Mouse (Mus musculus): Measurements from ENCODE around the gene Cxcr5. TPM values are rescaled to one million over a fixed set of nuclear protein-coding genes. Genes with fewer than 3 reads are reported as not detected.

The Cxcr5 gene
- 27.2 and 68.3 TPM in 2 replicates for polyA plus RNA-seq (2012; ENCODE audit: low replicate concordance)

GRCm38 (mm10) chr9:44561597-44561996, at the start of gene Cxcr5:
Gene Cxcr5, minus strand, starts transcription at chr9:44561877.

GRCm38 (mm10) chr9:44604779-44605615, 43.3 kb upstream of the Cxcr5 start, which contains the start of gene Ddx6:
Gene Ddx6, plus strand, starts transcription at chr9:44604892.

GRCm38 (mm10) chr9:44482552-44482951, 79.1 kb downstream of the Cxcr5 start, which contains the start of gene Bcl9l:
Gene Bcl9l, plus strand, starts transcription at chr9:44482825.

Other genes starting within 250 kb of the Cxcr5 start
- gene C2cd2l, start 241.6 kb downstream of the Cxcr5 start, polyA plus RNA-seq (2012; ENCODE audit: low replicate concordance), result 71.2 and 157 TPM in 2 replicates
- gene Dpagt1, start 235.9 kb downstream of the Cxcr5 start, polyA plus RNA-seq (2012; ENCODE audit: low replicate concordance), result 6.6 and 8.5 TPM in 2 replicates
- gene H2afx, start 227.2 kb downstream of the Cxcr5 start, polyA plus RNA-seq (2012; ENCODE audit: low replicate concordance), result 328 and 392 TPM in 2 replicates
- 18.2 and 149 TPM in 2 replicates for gene Hmbs, start 217.6 kb downstream of the Cxcr5 start, polyA plus RNA-seq (2012; ENCODE audit: low replicate concordance)
- gene Vps11, start 200.2 kb downstream of the Cxcr5 start, polyA plus RNA-seq (2012; ENCODE audit: low replicate concordance), result 16.2 and 21.1 TPM in 2 replicates
- gene Hyou1, start 182.4 kb downstream of the Cxcr5 start, polyA plus RNA-seq (2012; ENCODE audit: low replicate concordance), result 28.2 and 32.0 TPM in 2 replicates
- gene Slc37a4, start 165.0 kb downstream of the Cxcr5 start, polyA plus RNA-seq (2012; ENCODE audit: low replicate concordance), result 8.0 and 12.1 TPM in 2 replicates
- 96.1 and 158 TPM in 2 replicates for gene Rps25, start 154.7 kb downstream of the Cxcr5 start, polyA plus RNA-seq (2012; ENCODE audit: low replicate concordance)
- gene Trappc4, start 154.3 kb downstream of the Cxcr5 start, polyA plus RNA-seq (2012; ENCODE audit: low replicate concordance), result 8.7 and 13.4 TPM in 2 replicates
- gene Ccdc84, start 143.3 kb downstream of the Cxcr5 start, polyA plus RNA-seq (2012; ENCODE audit: low replicate concordance), result 18.4 and 42.8 TPM in 2 replicates
- gene Foxr1, start 120.7 kb downstream of the Cxcr5 start, polyA plus RNA-seq (2012; ENCODE audit: low replicate concordance), result 0.65 and 3.6 TPM in 2 replicates
- gene Upk2, start 106.9 kb downstream of the Cxcr5 start, polyA plus RNA-seq (2012; ENCODE audit: low replicate concordance), result not detected in 2 replicates
- 168 and 344 TPM in 2 replicates for gene Bcl9l, start 79.1 kb downstream of the Cxcr5 start, polyA plus RNA-seq (2012; ENCODE audit: low replicate concordance)
- 68.7 and 147 TPM in 2 replicates for gene Ddx6, start 43.0 kb upstream of the Cxcr5 start, polyA plus RNA-seq (2012; ENCODE audit: low replicate concordance)
- not detected in 2 replicates for gene Treh, start 111.4 kb upstream of the Cxcr5 start, polyA plus RNA-seq (2012; ENCODE audit: low replicate concordance)
- gene Phldb1, start 173.3 kb upstream of the Cxcr5 start, polyA plus RNA-seq (2012; ENCODE audit: low replicate concordance), result 7.5 and 13.3 TPM in 2 replicates
- 12.1 and 14.0 TPM in 2 replicates for gene Arcn1, start 206.0 kb upstream of the Cxcr5 start, polyA plus RNA-seq (2012; ENCODE audit: low replicate concordance)
- 4.1 and 4.6 TPM in 2 replicates for gene Ift46, start 206.0 kb upstream of the Cxcr5 start, polyA plus RNA-seq (2012; ENCODE audit: low replicate concordance)
- gene Tmem25, start 237.4 kb upstream of the Cxcr5 start, polyA plus RNA-seq (2012; ENCODE audit: low replicate concordance), result 0.31 TPM in 1 of 2 replicates, not detected in the other
- gene Ttc36, start 241.2 kb upstream of the Cxcr5 start, polyA plus RNA-seq (2012; ENCODE audit: low replicate concordance), result 0.58 and 0.75 TPM in 2 replicates